Mouse (Mus musculus): ENCODE data around the gene Hydin.

DNA sequence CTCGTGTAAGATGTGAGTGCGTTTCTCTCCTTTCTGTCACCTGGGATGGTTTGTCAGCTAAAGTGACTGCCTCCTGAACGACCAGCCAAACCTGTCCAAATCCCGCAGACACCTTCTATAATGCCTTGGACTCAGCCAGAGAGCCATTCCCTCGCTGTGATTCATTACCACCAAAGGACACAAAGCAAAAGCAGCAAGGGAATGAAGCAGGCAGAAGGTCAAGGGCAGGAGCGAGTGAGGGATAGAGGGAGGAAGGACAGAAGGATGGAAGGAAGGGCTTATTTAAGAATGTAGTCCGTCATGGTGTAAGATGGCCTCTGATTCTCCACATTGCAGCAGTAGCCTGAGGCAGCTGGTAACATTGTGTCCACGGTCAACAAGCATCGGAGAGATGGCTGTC lies 229.5 kb downstream of the Hydin start:
- TF ChIP-seq POLR2A (IDR thresholded peaks at IDR 0.05; ENCODE audit: low read depth, low read length) (no peak), CTCF (conservative IDR thresholded peaks at IDR 0.05; ENCODE audit: insufficient read depth, insufficient read length, low read depth, low read length) (no peak)
